Mouse (Mus musculus) heart, embryonic 15.5 days (tissue): ENCODE measurements around the gene Rgs3. TPM values are rescaled to one million over a fixed set of nuclear protein-coding genes. Genes with fewer than 3 reads are reported as not detected.

Source experiments
- ATAC-seq: fragments of 200-750 bp; cut with Nextera tagmentation; replicated peaks from 2 replicates; pipeline ENCODE4 v1.8.0; 2017; ENCODE audit warnings: low read depth, moderate TSS enrichment; ENCODE audit not compliant: insufficient number of reproducible peaks, insufficient read depth, low FRiP score
- H3K27ac ChIP-seq: fragments of 300-500 bp; sonication (generic); 2 replicates; pipeline ENCODE4 v1.5.1; 2015; ENCODE audit warnings: mild to moderate bottlenecking, inconsistent platforms
- H3K27me3 ChIP-seq: fragments of 300-500 bp; sonication (generic); 2 replicates; pipeline ENCODE4 v1.6.1; 2015; ENCODE audit warnings: inconsistent platforms
- H3K36me3 ChIP-seq: fragments of 300-500 bp; sonication (generic); 2 replicates; pipeline ENCODE4 v1.6.1; 2015; ENCODE audit warnings: mild to moderate bottlenecking, inconsistent platforms
- H3K4me1 ChIP-seq: fragments of 300-500 bp; sonication (generic); replicated peaks from 2 replicates; pipeline ENCODE4 v1.6.1; 2015; ENCODE audit warnings: inconsistent platforms
- H3K4me2 ChIP-seq: fragments of 300-500 bp; sonication (generic); 2 replicates; pipeline ENCODE4 v1.6.1; 2015; ENCODE audit warnings: inconsistent platforms, mild to moderate bottlenecking, moderate library complexity
- H3K4me3 ChIP-seq: fragments of 300-500 bp; sonication (generic); 2 replicates; pipeline ENCODE4 v1.5.1; 2015; ENCODE audit warnings: mild to moderate bottlenecking, inconsistent platforms
- H3K9ac ChIP-seq: fragments of 300-500 bp; sonication (generic); 2 replicates; pipeline ENCODE4 v1.6.1; 2015; ENCODE audit warnings: mild to moderate bottlenecking, inconsistent platforms
- H3K9me3 ChIP-seq: fragments of 300-500 bp; sonication (generic); replicated peaks from 2 replicates; pipeline ENCODE4 v1.6.1; 2016; ENCODE audit warnings: inconsistent platforms
- WGBS: fragments of 180-500 bp; shearing (Covaris S2); methylation state at CpG from one replicate; pipeline ENCODE4 v1.1.7; 2015; ENCODE audit warnings: mixed read lengths; 5-methylcytosine and 5-hydroxymethylcytosine counted together
- polyA plus RNA-seq: library from polyadenylated mRNA; unstranded; fragments of >200 nt; fragmentation: Nextera tagmentation; extraction: Ambion mirVana; gene quantifications from 2 replicates; pipeline ENCODE4 v1.2.1, GENCODE M21; 2015

Rgs3 gene
- 56.9 and 72.2 TPM in 2 replicates for polyA plus RNA-seq

DNA sequence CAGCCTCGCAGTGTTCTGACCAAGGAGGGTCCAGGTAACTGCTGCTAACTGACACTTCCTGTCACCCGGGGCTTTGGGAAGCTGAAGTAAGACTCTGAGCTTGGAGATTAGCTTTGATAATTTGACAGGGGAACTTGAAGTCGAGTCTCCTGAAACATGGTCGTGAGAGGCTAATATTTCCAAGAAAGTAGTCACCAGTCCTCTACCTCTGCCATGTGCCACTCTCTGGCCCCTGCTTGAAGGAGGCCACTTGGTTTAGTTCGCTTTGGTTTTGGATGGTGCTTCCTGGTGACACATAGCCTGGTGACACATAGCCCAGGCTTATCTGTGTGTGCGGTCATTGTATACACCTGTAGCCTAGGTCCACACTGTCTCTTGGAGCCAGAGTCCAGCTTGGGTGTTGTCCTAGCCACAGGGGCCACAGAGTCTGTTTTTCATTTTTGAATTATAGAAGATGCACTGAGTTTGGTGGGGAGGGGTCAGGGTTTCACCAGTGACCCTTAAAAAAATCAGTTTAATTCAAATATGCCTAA, at the start of gene Rgs3:
TSS of gene Rgs3 (plus strand) at position 51 of the 533 bp plus-strand sequence.
- Histone ChIP-seq H3K4me1 (peaks cover 12% of the 10 kb centered on the region), H3K9me3 (no peaks in the 10 kb centered on the region), H3K9ac (no peak within 1 kb of the TSS), H3K36me3 (no peaks in the 10 kb centered on the region), H3K4me2 (no peak within 1 kb of the TSS), H3K27me3 (peaks cover 38% of the 10 kb centered on the region), H3K27ac (no peak within 1 kb of the TSS), H3K4me3 (no peak within 1 kb of the TSS)
- no peak for ATAC-seq
- WGBS = 46% methylated on average over 6 of the region's 6 CpGs

DNA sequence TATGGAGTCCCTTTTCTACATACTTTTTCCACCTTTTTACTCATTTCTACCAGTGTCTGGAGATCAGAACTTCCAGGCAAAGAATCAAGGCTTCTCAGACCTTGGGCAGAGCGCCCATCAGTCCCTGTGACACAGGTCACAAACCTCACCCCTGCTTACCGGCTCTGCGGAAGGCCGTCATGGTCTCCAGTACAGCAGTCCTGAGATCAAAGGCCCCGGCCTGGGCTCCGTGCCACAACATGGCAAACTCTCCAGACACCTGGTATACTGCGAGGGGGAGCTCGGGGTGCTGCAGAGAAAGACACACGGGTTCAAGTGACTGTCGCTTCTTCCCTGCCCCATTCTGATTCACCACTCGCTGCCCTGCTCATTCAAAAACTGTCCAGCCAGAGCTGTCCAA, 49.7 kb upstream of the Rgs3 start:
- no peak for ATAC-seq
- 81% methylated on average over 11 of the region's 11 CpGs for WGBS
- H3K27me3 ChIP-seq = no peaks in the 10 kb centered on the region
- H3K36me3 ChIP-seq = peaks cover 52% of the 10 kb centered on the region
- no peak overlapping the region for H3K4me2 ChIP-seq
- no peak overlapping the region for H3K27ac ChIP-seq
- H3K9ac ChIP-seq = no peak overlapping the region
- peaks cover 6% of the 10 kb centered on the region for H3K4me1 ChIP-seq
- H3K9me3 ChIP-seq = no peaks in the 10 kb centered on the region
- H3K4me3 ChIP-seq = no peak overlapping the region

DNA sequence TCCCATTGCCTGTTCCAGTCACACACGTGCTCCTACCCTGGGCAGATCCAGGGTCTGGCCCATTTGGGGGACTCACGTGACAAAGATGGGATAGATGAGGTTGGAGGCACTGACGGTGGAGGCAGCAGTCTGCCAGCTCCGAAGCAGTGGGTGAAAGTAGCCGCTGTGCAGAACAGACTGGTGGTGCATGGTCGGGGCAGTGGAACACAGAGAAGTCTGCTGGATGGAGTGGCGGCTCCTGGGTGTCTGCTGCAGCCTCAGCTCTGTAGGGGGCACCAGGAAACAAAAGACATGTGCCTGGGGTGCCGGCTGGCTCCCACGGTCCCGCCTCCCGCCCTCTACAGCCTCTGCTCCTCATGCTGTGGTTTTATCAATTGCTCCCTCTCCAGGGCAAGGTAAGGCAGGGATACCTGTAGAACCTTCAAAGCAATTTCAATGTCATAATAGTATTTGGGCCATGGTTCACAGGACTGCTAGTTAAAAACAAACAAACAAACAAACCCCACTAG, 45.6 kb upstream of the Rgs3 start:
- Histone ChIP-seq H3K9ac (no peak overlapping the region), H3K9me3 (no peaks in the 10 kb centered on the region), H3K4me1 (peaks cover 40% of the 10 kb centered on the region), H3K4me3 (no peak overlapping the region), H3K36me3 (peaks cover 39% of the 10 kb centered on the region), H3K27ac (no peak overlapping the region), H3K4me2 (no peak overlapping the region), H3K27me3 (no peaks in the 10 kb centered on the region)
- no peak for ATAC-seq
- WGBS = 59% methylated on average over 11 of the region's 11 CpGs

DNA sequence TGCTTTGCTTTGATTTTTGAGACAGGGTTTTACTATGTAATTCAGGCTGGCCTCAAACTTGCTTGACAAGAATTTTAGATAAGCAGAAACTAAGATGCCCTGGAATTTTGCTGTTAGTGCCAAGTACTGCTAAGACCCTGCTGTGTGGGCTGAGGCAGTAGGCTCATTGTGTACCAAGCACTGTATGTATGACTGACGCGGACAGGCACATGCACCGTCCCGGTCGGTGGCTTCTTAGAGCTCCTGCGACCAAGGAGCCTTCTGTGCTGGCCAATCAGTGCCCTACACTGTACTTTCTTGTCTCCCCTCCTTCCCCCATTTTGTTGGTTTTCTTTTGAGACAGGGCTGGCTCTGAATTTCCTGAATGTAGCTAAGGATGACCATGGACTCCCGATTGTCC, 44.7 kb upstream of the Rgs3 start:
- ATAC-seq = no peak
- Histone ChIP-seq H3K4me3 (no peak overlapping the region), H3K9ac (no peak overlapping the region)

DNA sequence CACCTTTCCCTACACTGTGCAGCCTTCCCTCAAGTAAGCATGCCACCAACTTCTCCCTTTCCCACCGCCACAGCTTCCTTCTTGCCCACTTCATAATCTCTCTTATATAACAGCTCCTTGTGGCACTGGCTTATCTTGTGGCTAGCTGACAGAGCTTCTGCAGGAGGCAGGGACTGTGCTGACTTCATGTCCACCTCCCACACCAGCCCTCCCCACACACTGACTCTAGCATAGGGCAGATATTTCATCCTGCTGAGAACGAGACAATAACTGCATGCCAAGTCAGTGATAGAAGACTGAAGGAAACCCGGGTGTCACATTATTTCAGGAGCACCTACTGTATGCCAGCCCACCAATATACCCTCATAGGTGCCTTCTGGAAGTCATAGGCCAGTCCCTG, 44.2 kb upstream of the Rgs3 start:
- Histone ChIP-seq H3K9ac (no peak overlapping the region), H3K4me3 (no peak overlapping the region), H3K36me3 (peaks cover 26% of the 10 kb centered on the region), H3K4me1 (peaks cover 44% of the 10 kb centered on the region), H3K9me3 (no peaks in the 10 kb centered on the region), H3K27ac (peak overlapping the region; percentile 68), H3K4me2 (0 out of 2 replicates have a peak overlapping the region, but pooled peaks have one; percentile 2), H3K27me3 (no peaks in the 10 kb centered on the region)
- WGBS = 36% methylated on average over 3 of the region's 3 CpGs
- ATAC-seq = no peak

More for the DNA sequence above, 44.7 kb upstream of the Rgs3 start:
- Histone ChIP-seq H3K4me2 (no peak overlapping the region), H3K27ac (peak overlapping the region; percentile 68), H3K4me1 (peaks cover 43% of the 10 kb centered on the region), H3K9me3 (no peaks in the 10 kb centered on the region), H3K36me3 (peaks cover 30% of the 10 kb centered on the region), H3K27me3 (no peaks in the 10 kb centered on the region)
- WGBS = 67% methylated on average over 7 of the region's 7 CpGs

DNA sequence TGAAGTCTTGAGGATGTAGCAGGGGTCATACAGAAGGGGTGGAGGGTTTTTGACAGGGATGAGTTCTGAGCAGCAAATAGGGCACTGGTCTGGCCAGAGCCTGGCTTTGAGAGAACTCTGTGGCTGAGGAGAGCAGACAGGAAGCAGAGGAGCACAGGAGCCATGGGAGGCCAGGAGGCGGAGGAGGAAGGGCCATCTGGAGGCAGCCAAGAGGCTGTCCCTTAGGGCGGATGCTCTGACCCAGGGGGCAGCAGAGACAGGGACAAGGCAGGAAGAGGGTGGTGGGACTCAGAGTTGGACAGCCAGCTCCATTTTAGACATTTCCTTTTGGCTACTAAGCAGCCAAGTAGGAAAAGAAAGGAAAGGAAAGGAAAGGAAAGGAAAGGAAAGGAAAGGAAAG, 43.6 kb upstream of the Rgs3 start:
- Histone ChIP-seq H3K4me1 (peaks cover 46% of the 10 kb centered on the region), H3K4me3 (no peak overlapping the region), H3K36me3 (peaks cover 20% of the 10 kb centered on the region), H3K27ac (peak overlapping the region; percentile 68), H3K9ac (no peak overlapping the region), H3K4me2 (0 out of 2 replicates have a peak overlapping the region, but pooled peaks have one; percentile 2), H3K9me3 (no peaks in the 10 kb centered on the region), H3K27me3 (no peaks in the 10 kb centered on the region)
- WGBS = 42% methylated on average over 2 of the region's 2 CpGs
- ATAC-seq = no peak

DNA sequence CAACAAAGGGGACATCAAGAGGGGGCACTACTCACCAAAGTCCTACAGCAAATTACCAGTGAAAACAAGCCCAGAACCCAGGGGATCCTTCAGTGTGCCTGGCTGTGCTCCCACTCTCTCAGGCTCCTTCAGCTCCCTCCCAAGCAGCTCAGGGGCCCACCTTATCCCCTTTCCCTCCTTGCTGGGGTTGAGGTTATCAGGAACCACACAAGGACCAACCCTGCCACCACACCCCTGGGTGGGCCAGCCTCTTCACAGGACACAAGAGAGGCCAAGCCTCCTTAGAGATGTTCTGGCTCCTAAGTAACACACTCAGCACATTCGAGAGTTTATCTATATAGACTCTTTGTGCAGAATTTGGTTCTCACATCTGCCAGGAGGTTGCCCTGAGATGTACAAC, 43.1 kb upstream of the Rgs3 start:
- 32% methylated on average over 1 of the region's 1 CpGs for WGBS
- Histone ChIP-seq H3K9me3 (no peaks in the 10 kb centered on the region), H3K4me1 (peaks cover 46% of the 10 kb centered on the region), H3K36me3 (peaks cover 15% of the 10 kb centered on the region), H3K4me2 (0 out of 2 replicates have a peak overlapping the region, but pooled peaks have one; percentile 24), H3K9ac (no peak overlapping the region), H3K27ac (peak overlapping the region; percentile 68), H3K4me3 (no peak overlapping the region), H3K27me3 (no peaks in the 10 kb centered on the region)
- no peak for ATAC-seq

DNA sequence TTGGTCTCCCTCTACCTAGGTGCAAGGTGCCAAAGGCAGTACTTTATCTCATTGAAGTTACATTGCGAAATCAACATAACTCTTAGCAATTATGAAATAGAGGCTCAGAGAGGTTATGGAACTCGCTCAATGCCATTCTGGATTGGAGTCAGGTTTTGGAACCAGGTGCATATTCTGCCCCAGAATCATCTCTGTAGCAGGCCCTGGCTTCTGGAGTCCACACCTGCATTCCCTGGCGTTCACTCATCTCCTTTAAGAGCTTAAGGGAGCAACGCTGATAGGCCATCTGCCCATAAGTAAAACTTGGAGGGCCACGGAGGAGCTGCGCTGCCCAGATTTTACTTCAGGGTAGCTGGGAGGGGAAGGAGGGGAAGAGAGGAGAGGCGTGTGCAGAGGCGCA, 42.6 kb upstream of the Rgs3 start:
- 84% methylated on average over 8 of the region's 8 CpGs for WGBS
- H3K4me2 ChIP-seq = no peak overlapping the region
- ATAC-seq = no peak
- no peak overlapping the region for H3K9ac ChIP-seq
- H3K36me3 ChIP-seq = peaks cover 10% of the 10 kb centered on the region
- H3K4me3 ChIP-seq = no peak overlapping the region
- peaks cover 46% of the 10 kb centered on the region for H3K4me1 ChIP-seq
- H3K27me3 ChIP-seq = no peaks in the 10 kb centered on the region
- H3K9me3 ChIP-seq = no peaks in the 10 kb centered on the region
- H3K27ac ChIP-seq = peak overlapping the region; percentile 68

DNA sequence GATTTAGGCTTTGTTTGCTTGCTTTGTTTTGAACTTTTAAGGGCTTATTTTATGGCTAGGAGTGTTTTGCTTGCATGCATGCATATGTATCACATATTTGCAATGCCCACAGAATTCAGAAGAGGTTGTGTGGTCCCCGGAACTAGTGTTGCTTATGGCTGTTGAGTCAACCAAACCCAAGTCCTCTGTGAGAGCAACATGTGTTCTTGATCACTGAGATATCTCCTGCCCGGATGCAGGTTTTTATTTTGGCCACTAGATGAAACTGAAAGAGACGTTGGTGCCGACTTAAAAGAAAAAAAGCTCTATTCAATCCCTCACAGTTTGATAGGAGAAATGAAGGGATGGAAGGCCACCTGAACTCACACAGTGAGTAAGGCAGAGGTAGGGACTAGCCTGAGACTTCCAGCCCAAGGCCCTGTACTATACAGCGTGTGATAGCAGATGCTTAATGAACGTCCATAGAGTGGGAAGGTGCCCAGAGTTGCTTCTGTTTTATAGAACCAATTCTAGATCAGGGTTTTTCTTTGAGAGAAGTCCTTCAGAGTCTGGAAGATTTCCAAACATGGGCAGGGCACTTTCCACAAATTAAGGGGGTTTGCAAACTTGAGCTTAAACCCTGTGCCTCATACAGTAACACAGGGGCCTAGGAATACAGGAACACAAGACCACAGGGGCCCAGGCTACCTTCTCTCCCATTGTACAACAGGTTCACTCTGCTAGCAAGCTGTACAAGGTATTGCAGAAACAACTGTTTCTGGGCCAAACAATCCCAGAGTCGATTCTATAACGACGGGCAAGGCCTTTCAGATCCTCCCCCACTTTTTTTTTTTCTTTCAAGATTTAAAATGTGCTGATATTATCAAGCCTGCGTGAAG, 41.9 kb upstream of the Rgs3 start:
- ATAC-seq = no peak
- H3K27ac ChIP-seq = peak overlapping the region; percentile 68; the same call in 1 of the 2 replicates
- H3K9me3 ChIP-seq = no peaks in the 10 kb centered on the region
- no peak overlapping the region for H3K9ac ChIP-seq
- peaks cover 46% of the 10 kb centered on the region for H3K4me1 ChIP-seq
- H3K4me3 ChIP-seq = peak overlapping the region; percentile 72; the same call in 1 of the 2 replicates
- peaks cover 8% of the 10 kb centered on the region; the same call in 1 of the 2 replicates for H3K36me3 ChIP-seq
- H3K27me3 ChIP-seq = no peaks in the 10 kb centered on the region
- WGBS = 71% methylated on average over 10 of the region's 10 CpGs
- peak overlapping the region; percentile 85 for H3K4me2 ChIP-seq

DNA sequence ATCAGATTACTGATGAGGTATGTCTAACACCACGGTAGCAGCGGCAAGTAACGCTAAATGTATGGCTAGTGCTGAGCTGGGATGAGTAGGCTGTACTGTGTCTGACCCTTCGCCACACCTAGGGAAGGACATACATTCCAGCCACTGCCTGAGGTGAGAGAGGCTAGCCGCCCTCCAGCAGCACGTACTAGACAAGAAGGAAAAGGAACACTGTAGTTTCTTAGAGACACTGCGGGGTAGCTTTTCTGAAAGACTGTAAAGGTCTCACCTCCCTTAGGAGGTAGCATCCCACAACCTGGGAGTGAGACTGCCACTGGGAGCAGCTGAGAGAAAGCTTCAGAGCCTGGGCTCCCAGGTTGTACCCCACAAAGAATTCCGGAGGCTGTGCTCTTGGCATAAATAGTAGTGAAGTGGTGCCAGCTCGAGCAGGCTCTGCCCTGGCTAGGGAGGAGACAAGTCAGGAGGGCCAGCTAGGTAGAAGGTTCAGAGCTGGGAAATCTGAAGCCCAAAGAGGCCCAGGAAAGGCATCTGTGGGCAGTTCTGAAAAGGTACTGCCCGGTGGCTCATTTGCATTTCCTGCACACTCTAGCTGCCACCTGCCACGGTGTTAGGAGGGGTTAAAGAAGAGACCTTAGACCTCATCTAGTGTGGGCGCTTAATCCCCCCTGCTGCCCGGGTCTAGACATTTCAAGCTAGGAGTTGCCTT, 41.1 kb upstream of the Rgs3 start:
- H3K27ac ChIP-seq = peak overlapping the region; percentile 94
- peak overlapping the region; percentile 81 for H3K9ac ChIP-seq
- no peaks in the 10 kb centered on the region for H3K27me3 ChIP-seq
- no peak for ATAC-seq
- 40% methylated on average over 13 of the region's 13 CpGs for WGBS
- peaks cover 46% of the 10 kb centered on the region for H3K4me1 ChIP-seq
- peaks cover 9% of the 10 kb centered on the region; the same call in 1 of the 2 replicates for H3K36me3 ChIP-seq
- no peaks in the 10 kb centered on the region for H3K9me3 ChIP-seq
- peak overlapping the region; percentile 72 for H3K4me3 ChIP-seq
- peak overlapping the region; percentile 85 for H3K4me2 ChIP-seq
